Mouse (Mus musculus) myocyte (in vitro differentiated cells): ENCODE results near the gene Mast4.

Source experiments
- CEBPB ChIP-seq: IDR thresholded peaks from 2 replicates; pipeline ENCODE4 v1.6.1; 2011; ENCODE audit warnings: mild to moderate bottlenecking, moderate library complexity; ENCODE audit not compliant: poor library complexity, insufficient read depth, severe bottlenecking
- E2F4 ChIP-seq: IDR thresholded peaks from one replicate; pipeline ENCODE4 v1.6.1; 2011; ENCODE audit warnings: mild to moderate bottlenecking, control low read depth, moderate library complexity; ENCODE audit not compliant: insufficient read depth
- MAX ChIP-seq: IDR thresholded peaks from one replicate; pipeline ENCODE4 v1.6.1; 2011; ENCODE audit warnings: low read depth, mild to moderate bottlenecking, control low read depth
- MYOD1 ChIP-seq, 3 experiments: IDR thresholded peaks; one replicate each; pipeline ENCODE4 v1.6.1; 2011; ENCODE audit warnings: control low read depth in 2 of 3, low read depth in 2 of 3, mild to moderate bottlenecking in 2 of 3, moderate library complexity in 1 of 3; ENCODE audit not compliant: insufficient read length in 2 of 3, control insufficient read depth in 1 of 3
- MYOG ChIP-seq, 3 experiments: IDR thresholded peaks; one replicate each; pipeline ENCODE4 v1.6.1; 2011; ENCODE audit warnings: control low read depth in 2 of 3, low read depth in 2 of 3, mild to moderate bottlenecking in 2 of 3; ENCODE audit not compliant: insufficient read length in 2 of 3, control insufficient read depth in 1 of 3, insufficient read depth in 1 of 3
- POLR2A ChIP-seq: IDR thresholded peaks from one replicate; pipeline ENCODE4 v1.6.1; 2011; ENCODE audit warnings: low read depth, mild to moderate bottlenecking, control low read depth, moderate library complexity; ENCODE audit not compliant: insufficient read length
- POLR2AphosphoS2 ChIP-seq: IDR thresholded peaks from one replicate; pipeline ENCODE4 v1.6.1; 2011; ENCODE audit warnings: low read depth, control low read depth; ENCODE audit not compliant: insufficient read length
- REST ChIP-seq: IDR thresholded peaks from one replicate; pipeline ENCODE4 v1.6.1; 2011; ENCODE audit warnings: mild to moderate bottlenecking, control low read depth, moderate library complexity; ENCODE audit not compliant: insufficient read depth, insufficient read length
- TCF12 ChIP-seq: IDR thresholded peaks from one replicate; pipeline ENCODE4 v1.6.1; 2011; ENCODE audit warnings: mild to moderate bottlenecking, control low read depth; ENCODE audit not compliant: poor library complexity, insufficient read depth, severe bottlenecking
- USF1 ChIP-seq: IDR thresholded peaks from one replicate; pipeline ENCODE4 v1.6.1; 2011; ENCODE audit warnings: low read depth, mild to moderate bottlenecking, control low read depth, moderate library complexity

DNA sequence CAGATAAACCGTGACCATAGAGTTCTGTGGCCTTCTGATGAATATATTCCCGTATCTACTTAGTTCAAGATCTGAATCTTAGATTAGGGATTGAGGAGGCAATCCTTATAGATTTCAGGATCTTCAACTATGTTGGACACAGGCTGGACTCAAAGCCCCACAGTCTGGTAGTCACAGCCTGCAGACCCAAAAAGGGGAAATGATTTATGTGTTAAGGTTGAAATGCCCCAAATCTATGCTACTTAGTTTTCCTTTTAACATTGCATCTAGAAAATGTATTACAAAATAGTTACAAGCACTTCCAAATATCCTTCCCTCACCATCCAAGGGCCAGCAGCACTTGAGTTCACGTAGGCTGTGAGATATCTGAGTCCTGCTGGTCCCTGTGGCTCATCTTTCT, 633.6 kb downstream of the Mast4 start:
- TF ChIP-seq TCF12 (no peak), POLR2A (no peak), MYOD1 (IDR thresholded peaks at IDR 0.05; ENCODE audit: control insufficient read depth in 1 of 3, insufficient read length in 2 of 3, low read depth in 2 of 3) (no peak), REST (no peak), MYOG (IDR thresholded peaks at IDR 0.05; ENCODE audit: control insufficient read depth in 1 of 3, insufficient read depth in 1 of 3, insufficient read length in 2 of 3, low read depth in 2 of 3) (no peak), E2F4 (no peak), CEBPB (no peak), USF1 (no peak), POLR2AphosphoS2 (no peak), MAX (no peak)
